Mouse (Mus musculus) granulocyte monocyte progenitor cell, adult 5-6 weeks (primary cell): Measurements from ENCODE around the gene Lpp. TPM values are rescaled to one million over a fixed set of nuclear protein-coding genes. Genes with fewer than 3 reads are reported as not detected.

Experiments
- ATAC-seq: replicated peaks from 2 replicates; pipeline ENCODE4 v1.8.0; 2016; ENCODE audit warnings: mild to moderate bottlenecking, moderate TSS enrichment, inconsistent platforms; ENCODE audit not compliant: poor library complexity, severe bottlenecking
- total RNA-seq, 2 experiments: library from RNA; stranded (forward) in 1 of 2; stranded (reverse) in 1 of 2; fragments of 200-712, 200-1000 nt in 1 of 2; fragments of >200 nt in 1 of 2; fragmentation: Nextera tagmentation in 1 of 2; gene quantifications; 2 replicates each; pipeline ENCODE4 v1.2.3; 2014 to 2017

Lpp gene
- total RNA-seq, 2 experiments from 2014 or later: 3.2 to 3.5 TPM

DNA sequence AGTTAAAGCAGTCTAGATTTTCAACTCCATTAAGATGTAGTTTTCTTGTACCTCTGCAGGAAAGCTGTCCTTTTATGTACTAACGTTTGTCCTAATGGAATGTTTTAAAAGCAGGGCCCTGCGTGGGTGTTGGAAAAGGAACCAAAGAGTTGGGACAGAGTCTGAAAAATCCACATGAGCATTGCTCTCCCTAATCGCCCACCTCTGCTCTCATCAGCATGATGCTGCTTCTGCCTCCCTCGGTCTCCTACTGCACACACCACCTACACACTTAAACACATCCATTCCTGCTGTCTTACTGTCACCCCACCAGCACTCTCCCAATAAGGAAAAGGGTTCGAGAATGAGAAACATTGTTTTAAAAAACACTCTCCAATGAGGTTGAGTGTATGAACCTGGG lies 501.9 kb downstream of the Lpp start:
- ATAC-seq: no peak

DNA sequence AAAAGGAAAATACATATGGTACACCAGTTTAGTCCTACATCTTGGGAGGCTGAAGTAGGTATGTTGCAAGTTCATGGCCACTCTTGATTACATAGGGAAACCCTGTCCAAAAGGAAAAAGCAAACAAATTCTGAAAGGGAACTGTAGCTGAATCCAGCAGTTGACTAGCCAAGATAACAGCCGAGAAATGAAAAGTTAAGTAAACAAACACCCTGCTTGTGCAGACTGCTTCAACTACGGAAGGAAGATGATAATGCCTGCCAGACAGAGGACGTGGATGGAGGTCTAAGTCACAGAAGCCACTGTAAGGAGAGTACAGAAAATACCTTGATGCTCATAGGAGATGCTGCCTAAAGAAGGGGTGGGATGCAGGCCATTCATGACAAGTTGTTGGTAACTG lies 504.3 kb downstream of the Lpp start:
- ATAC-seq: no peak

DNA sequence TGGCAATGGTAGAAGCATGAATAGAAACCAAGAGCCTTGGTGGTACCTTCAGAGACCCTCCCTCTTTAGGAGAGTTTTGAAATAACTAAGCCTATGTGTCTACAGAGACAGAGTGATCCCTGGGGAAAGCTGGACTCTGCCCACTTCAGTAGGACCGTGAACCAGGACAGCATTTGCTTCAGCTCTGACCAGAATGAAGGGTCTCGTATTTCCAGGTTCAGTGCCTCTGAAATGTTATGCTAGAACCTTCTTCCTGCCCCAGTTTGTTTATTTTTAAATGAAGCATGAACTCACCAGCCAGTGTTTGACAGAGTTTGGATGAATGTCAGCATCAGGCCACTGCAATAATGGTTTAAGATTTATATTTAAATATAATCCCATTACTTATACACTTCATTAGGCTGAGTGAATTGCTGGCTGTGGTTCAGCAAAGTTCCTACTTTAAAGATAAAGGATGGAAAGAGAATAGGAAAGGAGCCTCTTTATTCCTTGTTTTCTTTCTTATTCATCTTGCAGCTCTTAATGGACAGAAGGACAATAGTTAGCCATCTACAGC lies 507.0 kb downstream of the Lpp start:
- no peak for ATAC-seq

DNA sequence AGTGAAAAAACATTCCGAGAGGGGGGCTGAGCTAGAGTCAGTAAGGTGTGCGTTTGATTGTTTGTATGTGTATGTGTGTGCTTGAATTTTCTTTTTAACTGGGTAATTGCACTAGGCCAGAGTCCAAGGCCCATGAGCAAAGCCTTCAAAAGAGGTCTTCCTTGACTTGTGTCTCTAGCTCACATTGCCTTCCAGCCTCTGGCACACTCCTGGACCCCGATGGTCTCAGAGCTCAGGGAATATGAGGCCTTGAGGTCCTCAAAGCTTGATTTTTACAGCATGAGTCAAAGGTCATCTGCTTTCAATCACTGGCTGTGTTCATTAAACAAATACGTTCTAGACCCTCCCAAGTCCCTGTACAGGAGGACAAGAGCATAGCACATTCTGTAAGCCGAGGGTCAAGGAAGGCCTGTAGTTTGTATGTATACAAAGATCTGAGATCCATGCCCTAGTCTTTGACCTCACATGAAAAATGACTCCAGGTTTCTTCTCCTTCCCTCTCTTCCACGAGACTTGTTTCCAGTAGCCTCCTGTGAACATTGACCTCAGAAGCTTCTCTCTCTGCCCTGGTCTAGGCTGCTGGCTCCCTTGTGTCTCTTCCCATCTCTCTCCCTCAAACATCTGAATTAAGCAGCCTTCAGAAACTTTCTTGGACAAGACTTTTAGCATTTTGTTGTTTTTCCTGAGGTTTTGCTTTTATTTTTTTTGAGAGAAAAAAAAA lies 508.0 kb downstream of the Lpp start:
- no peak for ATAC-seq

DNA sequence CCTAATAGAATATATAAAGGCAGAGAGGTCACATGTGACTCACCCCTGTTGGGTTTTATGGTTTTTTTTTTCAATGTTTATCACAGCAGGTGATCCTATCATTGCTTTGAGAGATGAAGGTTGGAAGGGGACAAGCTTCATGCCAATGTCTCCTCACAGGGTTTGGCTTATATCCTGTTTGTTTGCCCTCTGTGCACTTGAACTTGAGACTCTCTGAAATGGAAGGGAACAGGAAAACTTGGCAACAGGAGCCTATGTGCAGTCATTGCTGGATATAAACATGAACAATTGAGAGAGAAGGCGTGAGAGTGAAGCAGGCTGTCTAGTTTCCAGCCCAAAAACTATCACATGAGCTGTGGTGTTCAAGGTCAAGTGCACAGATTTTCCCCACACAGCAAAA lies 508.8 kb downstream of the Lpp start:
- no peak for ATAC-seq

DNA sequence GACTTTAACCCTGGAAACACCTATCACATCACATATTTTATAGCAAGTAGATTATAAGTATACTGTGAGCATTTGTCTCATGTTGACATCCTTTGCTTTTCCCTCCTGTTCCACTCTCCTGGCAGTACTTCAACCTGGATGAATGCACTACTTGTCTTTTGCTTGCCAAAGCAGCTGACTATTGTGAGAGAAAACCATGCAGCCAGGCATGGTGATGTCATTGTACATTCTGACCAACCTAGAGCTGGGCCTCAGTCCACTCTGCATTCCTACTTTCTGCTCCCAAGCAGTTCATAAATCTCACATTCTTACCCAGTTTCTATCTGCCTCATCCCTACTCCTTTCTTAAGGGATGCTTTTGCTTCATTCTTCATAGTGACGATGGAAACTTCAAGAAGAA lies 515.6 kb downstream of the Lpp start:
- ATAC-seq: no peak

DNA sequence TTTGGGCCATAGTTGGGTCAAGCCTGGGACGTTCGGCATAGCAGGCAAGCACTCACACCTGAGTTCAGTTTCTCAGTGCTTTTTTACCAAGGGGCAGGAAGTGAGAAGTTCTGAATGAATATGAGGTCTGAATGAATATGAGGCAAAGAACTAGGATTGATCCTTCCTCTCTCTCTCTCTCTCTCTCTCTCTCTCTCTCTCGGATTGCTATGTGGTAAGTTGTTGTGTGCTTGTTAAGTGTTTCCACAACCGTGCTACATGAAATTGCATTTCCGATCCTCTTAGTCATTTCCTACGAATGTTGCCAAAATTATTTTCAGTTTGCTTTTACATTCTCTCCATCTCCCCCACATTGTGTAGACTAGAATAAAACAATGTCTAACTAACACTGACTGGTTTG lies 517.0 kb downstream of the Lpp start:
- peak; percentile 61 for ATAC-seq

DNA sequence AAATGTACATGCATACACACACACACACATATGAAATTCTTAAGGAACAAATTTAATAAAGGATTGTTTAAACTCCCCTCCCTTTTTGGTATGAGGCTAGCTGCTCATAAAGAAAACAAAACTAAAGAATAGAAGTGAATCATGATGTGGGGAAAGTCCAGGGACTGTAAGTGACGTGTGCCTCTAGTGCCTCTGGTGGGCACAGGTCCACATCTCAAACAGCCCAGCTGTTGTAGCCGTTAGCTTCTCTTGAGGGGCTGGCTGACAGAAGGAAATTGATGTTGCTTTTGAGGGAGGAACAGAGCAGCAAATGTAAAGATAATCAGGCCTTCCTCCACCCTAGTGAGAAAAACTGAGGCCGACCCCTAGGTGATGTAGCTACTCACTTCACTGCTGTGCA lies 517.5 kb downstream of the Lpp start:
- peak; percentile 71 for ATAC-seq

DNA sequence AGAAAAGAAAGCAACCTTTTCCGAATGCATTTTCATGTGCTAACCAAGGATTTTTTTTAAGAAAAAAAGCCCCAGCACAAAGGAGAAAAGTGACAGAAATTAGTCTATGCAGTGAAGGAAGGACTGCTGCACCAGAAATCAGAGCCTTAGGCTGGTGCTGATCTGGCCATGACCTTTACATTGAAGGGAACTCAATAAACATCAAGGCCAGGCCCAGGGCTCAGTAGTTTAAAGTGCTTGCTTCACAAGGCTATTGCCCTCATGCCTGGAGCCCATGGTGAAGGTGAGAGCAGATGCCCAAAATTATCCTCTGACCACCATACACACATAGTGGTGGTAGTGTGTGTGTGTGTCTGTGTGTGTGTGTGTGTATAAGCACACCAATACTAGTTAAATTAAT lies 519.1 kb downstream of the Lpp start:
- ATAC-seq: no peak

DNA sequence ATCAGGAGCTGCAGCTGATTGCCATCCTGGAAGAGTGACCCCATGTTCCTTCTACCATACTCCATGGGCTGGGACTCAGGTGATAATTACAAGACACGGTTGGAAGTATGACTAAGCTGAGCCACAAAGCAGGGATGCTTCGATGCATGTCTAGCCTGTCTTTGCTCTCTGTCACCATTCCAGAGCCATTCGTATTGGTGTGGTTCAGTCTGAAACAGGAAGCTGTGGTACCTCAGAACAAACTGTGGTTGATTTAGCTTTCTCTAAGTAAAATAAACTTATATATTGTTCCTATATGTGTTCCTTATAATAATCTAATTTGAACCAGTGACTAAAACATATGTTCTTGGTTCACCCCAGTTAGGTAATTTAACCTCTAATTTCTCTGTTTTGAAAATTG lies 519.7 kb downstream of the Lpp start:
- ATAC-seq: peak; percentile 67

DNA sequence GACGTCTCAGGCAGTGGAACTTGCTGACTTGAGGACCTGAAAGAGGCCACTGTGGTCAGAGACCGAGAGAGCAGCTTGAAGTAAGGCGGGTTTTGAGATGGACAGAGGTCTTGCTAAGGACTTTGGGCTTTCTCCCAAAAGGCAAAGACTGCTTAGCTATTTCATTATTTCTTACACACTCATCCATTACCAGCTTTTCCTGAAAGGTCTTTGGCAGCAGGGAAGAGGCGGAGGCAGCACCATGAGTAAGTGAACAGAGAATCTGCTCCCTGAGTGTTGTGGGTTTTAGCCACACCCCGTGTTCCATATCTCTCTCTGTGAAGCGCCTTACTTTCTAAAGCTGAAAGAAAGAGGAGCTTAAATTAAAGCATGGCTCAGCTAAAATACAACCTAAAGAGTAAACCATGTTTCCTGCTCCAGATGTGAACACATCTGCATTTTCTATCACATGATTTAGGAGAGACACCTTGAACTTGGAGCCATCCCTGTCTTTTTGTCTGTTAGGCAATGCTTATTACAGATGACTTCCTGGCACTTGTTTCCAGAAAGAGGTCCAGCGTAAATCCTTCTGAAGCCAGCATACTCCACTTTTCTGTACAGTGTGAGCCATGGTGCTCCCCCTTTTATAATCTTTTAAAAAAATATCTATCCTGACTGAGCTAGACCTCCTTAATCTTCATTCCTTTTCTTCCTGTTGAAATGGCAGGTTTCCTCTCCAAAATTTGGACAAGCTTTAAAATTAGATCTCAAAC lies 520.5 kb downstream of the Lpp start:
- 0 out of 2 replicates have a peak, but pooled peaks have one; percentile 13 for ATAC-seq

DNA sequence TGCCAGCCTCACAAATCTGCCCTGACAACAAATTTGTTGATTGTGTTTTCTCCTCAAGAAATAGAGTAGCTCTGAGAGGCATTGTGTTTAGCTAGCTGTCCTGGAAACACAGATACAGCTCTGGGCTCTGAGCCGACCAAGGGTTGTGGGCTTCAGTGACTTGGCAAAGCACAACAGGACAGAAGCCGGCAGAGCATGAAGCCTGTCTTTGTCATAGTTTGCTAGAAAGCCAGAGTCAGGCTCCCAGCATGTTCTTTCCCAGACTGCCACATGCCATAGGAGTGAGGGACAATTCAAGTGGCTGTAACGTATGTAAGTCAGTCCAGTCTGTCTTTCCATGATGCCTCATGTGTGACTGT lies 521.1 kb downstream of the Lpp start:
- no peak for ATAC-seq

DNA sequence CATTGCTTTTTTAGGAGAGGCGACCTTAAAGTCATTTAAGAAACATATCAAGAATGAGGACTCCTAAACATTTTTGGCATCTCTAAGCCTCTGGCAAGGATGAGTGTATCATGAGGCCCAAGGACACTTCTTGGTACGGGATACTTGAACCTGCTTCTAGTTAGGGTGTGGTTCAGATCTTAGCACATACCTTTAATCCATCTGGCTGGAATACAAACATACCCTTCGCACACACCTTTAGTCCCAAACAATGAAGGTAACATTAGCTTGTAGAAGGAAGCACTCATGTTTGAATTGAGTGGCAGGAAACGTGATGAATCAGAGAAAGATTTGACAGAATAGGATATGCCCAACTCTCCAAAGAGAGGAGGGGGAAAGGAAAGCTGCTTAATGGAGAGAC lies 522.2 kb downstream of the Lpp start:
- no peak for ATAC-seq

DNA sequence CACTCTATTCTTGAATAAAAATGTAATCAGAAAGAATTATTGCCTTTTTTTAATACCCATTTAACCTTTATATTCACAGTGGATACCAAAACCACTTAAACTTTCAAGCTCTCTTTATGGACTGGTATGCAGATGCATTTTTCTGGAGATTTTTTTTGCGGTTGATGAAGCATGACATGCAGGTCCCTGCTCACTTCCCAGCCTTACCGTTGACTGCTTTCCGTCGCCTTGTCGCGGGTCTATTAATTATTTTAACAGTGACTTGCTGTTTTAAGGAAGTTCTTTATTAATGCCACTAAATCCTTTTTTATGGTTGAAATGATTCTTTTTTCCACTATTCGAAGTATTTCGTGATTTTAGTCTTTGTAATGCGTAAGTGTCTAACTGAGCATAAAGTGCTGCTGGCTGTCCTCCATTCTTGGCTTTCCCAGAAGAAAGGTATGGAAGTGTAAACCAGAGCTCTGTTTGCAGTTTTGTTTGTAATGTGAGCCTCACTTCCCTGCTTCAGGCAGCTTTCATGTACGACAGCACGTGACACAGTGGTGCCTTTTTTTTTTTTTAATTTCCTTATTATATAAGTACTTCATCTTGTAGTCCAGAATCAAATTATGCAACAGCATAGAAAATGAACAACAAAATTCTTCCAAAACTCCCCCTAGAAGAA lies 526.2 kb downstream of the Lpp start:
- peak; percentile 33; the same call in 1 of the 2 replicates for ATAC-seq

DNA sequence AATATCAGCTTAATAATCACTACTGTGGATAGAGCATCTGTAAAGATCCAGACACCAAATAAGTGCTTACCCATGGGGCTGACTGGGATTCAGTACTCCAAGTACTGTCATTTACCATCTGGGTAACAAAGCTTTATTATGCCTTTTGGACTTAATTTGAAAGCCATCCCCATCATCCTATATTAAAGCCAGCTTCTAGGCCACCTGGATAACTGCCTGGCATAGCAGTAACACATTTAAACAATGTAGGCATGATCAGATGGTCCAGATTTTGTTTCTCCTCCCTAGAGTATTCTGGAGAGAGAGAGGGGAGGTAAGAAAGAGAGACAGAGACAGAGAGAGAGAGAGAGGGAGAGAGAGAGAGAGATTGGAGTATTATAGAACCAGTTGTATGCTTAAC lies 536.8 kb downstream of the Lpp start:
- no peak for ATAC-seq

DNA sequence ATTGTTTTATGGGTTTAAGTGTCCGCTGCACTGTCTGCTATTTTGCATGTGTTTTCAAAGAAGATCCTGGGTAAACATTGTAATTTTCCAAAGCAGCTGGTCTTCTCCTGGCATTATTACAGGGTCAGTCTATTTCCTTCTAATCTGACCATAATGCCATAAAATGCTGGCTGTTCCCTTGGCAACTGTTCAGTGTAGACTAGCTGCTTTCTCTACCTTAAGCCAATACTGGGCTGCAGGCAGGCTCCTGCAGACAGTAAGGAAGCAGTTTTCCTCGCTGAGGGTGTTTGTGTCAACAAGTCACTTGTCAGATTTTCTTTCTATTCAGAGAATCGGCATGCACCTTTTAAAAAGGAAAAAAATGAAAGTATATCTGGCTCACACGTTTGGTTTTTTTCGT lies 537.3 kb downstream of the Lpp start:
- no peak for ATAC-seq

DNA sequence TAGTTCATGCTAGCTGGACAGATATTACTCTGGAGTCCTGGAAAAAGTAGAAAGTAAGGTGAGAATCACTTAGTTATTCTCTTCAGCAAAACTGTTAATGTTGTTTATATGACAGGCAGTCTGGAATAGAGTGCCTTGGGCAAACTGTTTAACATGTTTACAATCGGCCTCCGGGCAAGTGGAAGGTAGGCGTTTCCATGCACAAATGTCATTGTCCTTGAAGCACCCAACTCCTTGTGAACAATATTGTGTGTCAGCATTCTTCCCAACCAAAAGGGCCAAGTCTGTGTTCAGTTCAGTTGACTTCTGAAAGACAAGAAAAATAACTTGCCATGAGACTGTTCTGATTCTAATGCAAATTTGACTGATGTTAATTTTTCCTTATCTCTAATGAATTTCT lies 539.5 kb downstream of the Lpp start:
- no peak for ATAC-seq

DNA sequence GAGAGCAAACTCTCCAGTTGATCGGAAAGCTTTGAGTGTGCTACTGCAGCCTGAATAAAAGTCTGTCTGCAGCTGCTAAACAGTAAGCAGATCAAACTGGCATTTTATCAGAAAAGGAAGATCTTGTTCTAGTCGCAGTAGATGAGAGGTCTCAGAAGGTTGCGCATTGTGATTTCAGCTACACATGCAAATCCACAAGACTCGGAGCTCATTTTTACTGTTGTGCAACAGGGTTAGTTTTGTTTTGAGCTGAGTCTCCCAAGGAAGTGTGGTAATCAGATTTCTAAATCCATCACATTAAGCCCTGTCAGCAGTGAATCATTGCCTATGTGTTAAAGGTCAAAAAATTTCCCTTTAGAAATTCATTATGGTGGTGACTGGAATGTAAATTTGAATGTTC lies 540.4 kb downstream of the Lpp start:
- peak; percentile 96 for ATAC-seq

DNA sequence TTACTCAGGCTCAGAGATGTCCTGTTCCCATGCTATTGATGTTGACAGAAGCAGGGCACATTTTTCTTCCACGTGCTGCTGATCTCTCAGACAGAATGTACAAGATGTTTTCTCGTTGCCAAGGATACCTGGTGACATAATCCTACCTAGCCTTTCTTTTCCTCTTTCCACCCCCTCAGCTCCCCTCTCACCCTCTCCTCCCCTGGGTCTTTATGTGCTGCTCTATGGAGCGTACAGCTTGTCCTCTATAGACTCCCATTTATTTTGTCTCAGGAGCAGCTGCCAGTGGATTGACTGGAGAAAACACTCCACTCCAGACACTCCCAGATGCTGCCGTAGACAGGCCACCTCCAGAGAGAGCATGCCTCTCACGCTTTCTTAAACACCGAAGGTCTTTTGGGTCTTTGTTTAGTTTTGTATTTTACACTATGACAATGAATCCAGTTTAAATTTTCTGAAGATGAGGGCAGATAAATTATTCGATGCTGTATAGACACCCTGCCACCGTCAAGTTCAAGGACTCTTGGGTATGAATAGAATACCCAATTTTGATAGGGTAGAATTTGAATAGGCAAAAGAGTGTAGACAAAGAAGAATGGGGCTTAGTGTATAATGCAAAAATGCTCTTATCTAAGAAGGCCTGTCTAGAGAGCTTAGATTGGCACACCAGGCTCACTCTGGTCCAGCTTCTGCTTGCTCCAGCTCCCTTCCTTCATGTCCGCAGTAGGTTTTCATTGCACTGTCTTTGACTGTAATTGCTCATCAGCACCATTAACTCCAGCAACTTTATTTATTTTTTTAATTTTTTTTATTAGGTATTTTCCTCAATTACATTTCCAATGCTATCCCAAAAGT lies 548.2 kb downstream of the Lpp start:
- no peak for ATAC-seq

DNA sequence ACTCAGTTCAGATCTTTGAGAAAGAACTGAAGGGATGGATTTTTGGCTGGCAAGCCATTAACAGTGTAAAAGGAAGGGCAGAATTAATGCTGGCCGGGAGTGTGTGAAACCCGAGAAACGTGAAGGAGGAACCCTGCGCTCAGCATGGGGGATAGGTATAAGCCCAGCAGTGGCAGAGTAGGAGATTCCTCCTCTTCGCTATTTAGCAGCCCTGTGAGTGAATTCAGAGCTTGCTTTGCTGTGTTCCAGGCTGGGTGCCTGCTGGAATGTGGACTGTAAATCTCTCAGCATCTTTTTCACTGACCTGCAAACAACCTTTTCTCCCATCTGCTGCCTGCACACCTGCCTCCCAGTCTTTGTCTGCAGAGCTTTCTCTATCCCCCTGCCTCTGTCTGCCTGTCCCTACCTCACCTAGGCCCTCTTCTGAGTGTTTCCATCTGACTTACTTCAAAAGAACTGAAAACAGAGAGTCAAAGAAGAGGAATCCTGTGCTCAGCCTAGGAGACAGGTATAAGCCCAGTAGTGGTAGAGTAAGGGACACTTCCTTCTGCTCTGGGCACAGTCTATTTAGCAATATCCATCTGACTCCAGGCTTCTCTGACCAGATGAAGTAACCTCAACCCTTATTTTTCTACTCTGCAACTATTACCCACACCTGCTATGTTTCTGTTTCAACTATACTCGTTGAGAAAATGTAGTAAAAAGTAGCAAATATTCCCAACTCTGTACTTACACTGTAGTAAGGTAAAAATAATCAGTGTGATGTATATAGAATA lies 550.4 kb downstream of the Lpp start:
- peak; percentile 87 for ATAC-seq
